Mouse (Mus musculus) left cerebral cortex, adult 11 months (tissue): Measurements from ENCODE around the gene Smyd4.

Experiments
- DNase-seq: peaks from one replicate; pipeline ENCODE4 v3.0.0; 2022; ENCODE audit warnings: low spot score

Smyd4 gene

GRCm38 (mm10) chr11:75348199-75348889 is at the start of gene Smyd4, which contains the start of gene Rpa1:
TSS of gene Smyd4 (plus strand) at chr11:75348433.
TSS of gene Rpa1 (minus strand) at chr11:75348324.
- DNase-seq: peak; percentile 92

GRCm38 (mm10) chr11:75298491-75298890 is 49.7 kb upstream of the Smyd4 start:
- DNase-seq: no peak

GRCm38 (mm10) chr11:75299786-75300185 is 48.4 kb upstream of the Smyd4 start:
- no peak for DNase-seq

- no peak for DNase-seq
Observed at GRCm38 (mm10) chr11:75300954-75301353, 47.3 kb upstream of the Smyd4 start.

GRCm38 (mm10) chr11:75304797-75305196 is 43.4 kb upstream of the Smyd4 start:
- no peak for DNase-seq

GRCm38 (mm10) chr11:75308650-75309049 is 39.6 kb upstream of the Smyd4 start:
- no peak for DNase-seq

- no peak for DNase-seq
Observed at GRCm38 (mm10) chr11:75310813-75311212, 37.4 kb upstream of the Smyd4 start.

GRCm38 (mm10) chr11:75311751-75312150 is 36.5 kb upstream of the Smyd4 start:
- DNase-seq: no peak

- no peak for DNase-seq
Observed at GRCm38 (mm10) chr11:75313834-75314233, 34.4 kb upstream of the Smyd4 start.

- no peak for DNase-seq
Observed at GRCm38 (mm10) chr11:75318351-75319221, 29.6 kb upstream of the Smyd4 start.

GRCm38 (mm10) chr11:75319246-75319645 is 29.0 kb upstream of the Smyd4 start:
- no peak for DNase-seq

- no peak for DNase-seq
Observed at GRCm38 (mm10) chr11:75323326-75323737, 24.9 kb upstream of the Smyd4 start.

GRCm38 (mm10) chr11:75324433-75324832 is 23.8 kb upstream of the Smyd4 start:
- DNase-seq: no peak

GRCm38 (mm10) chr11:75325116-75325968 is 22.9 kb upstream of the Smyd4 start:
- DNase-seq: no peak

GRCm38 (mm10) chr11:75325969-75326311 is 22.3 kb upstream of the Smyd4 start:
- DNase-seq: no peak

GRCm38 (mm10) chr11:75336676-75337075 is 11.6 kb upstream of the Smyd4 start:
- DNase-seq: no peak

- DNase-seq: no peak
Observed at GRCm38 (mm10) chr11:75337246-75337645, 11.0 kb upstream of the Smyd4 start.

GRCm38 (mm10) chr11:75340076-75340475 is 8.2 kb upstream of the Smyd4 start:
- no peak for DNase-seq

- no peak for DNase-seq
Observed at GRCm38 (mm10) chr11:75340698-75341345, 7.4 kb upstream of the Smyd4 start.

- DNase-seq: no peak
Observed at GRCm38 (mm10) chr11:75343096-75343495, 5.1 kb upstream of the Smyd4 start.

GRCm38 (mm10) chr11:75344163-75344562 is 4.1 kb upstream of the Smyd4 start:
- DNase-seq: no peak

- no peak for DNase-seq
Observed at GRCm38 (mm10) chr11:75344716-75345115, 3.5 kb upstream of the Smyd4 start.
